Mouse (Mus musculus): ENCODE results near the gene Cdc42ep1.

Cdc42ep1 gene

DNA sequence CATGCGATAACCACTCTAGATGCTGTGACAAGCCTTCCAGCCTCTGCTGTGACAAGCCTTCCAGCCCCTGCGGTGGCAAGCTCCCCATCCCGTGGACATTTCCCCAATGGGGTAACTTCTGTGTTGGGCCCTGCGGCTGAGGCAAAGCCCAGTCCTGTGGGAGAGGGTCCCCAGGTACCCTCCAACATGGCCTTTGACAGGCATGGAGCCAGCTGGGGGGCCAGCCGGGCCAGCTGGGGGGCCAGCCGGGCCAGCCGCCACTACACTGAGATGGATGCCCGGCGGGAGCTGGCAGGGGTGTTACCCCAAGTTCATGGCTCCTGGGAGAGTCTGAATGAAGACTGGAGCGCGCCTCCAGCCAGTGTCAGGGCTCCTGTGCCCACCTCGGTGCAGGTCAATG, 7.1 kb downstream of the Cdc42ep1 start:
- no peak for DNase-seq (ENCODE audit: extremely low spot score)

DNA sequence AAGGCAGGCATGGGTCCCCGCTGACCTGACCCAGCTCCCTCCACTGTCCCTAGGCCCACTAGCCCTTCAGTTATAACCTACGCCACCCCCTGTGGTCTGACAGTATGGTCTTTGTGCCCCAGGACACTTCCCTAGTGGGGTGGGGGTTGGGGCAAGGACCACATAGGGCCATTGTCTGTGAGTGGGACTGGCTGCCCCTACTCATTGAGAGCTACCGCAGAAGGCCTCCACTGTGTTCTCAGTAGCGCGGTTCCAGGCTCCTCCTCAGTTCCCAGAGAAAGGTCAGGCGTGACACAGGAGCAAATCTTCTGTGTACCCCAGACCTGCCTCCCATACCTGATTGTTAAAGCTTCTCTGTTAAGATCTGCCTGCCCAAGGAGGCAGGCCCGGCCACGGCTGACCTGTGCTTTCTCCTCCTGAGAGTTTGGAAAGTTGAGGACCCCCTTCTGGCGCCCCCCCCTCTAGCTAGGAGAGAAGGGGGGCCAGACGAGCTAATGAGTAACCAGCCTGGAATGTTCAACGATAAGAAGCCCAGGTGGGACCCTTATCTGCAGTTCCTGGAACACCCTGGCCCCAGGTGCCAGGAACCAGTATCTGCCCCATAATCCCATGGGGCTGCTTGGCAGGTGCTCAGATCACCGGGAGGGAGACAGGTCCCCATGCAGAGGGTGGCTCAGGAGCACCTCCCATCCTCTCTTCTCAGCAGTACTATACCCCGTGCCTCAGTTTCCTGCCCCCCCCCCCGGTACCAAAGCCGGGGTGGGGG, 7.8 kb downstream of the Cdc42ep1 start:
- no peak for DNase-seq (ENCODE audit: extremely low spot score)

- DNase-seq (ENCODE audit: extremely low spot score) = no peak
Observed at GRCm38 (mm10) chr15:78850944-78851343, 8.5 kb downstream of the Cdc42ep1 start.

- DNase-seq (ENCODE audit: extremely low spot score) = peak; percentile 89
Observed at GRCm38 (mm10) chr15:78851505-78852153, 9.2 kb downstream of the Cdc42ep1 start.

- no peak for DNase-seq (ENCODE audit: extremely low spot score)
Observed at GRCm38 (mm10) chr15:78855303-78855965, 13.0 kb downstream of the Cdc42ep1 start, which contains the start of gene Lgals2. Gene Lgals2 (minus strand): TSS chr15:78855529.

DNA sequence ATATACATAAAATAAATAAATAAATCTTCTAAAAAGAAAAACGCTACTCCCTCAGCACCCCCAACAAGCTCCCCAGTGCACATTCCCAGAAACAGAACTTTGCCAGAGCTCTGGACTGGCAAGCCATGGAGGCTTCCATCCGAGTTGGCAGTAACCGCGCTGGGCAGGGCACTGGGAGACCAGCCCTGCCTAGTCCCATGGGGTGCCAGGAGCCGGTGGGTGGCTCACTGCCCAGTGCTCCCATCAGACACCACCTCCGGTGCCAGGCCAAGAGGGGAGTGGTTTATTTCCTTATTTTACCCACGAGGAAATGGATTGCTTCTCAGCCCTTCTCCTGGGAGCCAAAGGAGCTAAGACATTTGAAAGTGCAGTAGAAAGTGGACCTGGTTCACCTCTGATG, 14.6 kb downstream of the Cdc42ep1 start:
- DNase-seq (ENCODE audit: extremely low spot score) = no peak

- no peak for DNase-seq (ENCODE audit: extremely low spot score)
Observed at GRCm38 (mm10) chr15:78859311-78859710, 16.9 kb downstream of the Cdc42ep1 start.

DNA sequence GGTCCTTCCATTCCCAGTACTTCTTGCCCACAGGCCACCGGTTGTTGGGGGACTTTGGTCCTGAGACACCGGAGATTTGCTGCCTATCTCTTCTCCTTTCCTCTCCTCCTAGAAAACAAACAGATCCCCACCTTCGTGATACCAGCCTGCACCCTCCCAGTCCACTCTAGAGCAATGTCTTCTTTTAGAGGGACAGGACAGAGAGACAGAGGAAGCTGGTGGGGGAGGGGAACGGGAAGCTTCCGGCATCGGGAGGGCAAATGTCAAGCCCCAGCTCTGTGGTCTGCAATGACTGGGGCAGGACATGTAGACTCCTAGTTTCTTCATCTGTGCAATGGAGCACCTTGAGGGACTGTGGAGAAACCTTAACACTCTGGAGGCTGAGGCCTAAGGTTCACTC, 17.3 kb downstream of the Cdc42ep1 start:
- DNase-seq (ENCODE audit: extremely low spot score) = no peak

DNA sequence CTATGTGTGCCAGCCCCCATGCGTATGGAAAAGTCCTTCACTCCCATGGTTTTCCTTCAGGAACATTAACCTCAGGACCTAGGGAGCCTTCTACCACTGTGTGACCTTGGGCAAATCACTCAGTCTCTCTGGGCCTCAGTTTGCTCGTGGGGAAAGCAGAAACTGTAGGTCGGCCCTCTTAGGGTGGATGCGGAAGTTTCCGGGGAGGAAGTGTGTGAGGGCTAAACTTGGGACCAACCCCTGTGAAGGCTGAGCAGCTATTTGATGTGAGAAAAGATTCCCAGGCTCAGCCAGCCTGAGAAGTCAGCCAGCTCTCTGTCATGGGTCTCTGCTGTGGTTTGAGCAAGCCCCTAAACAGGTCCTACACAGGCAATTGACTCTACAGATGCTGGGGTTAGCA, 19.9 kb downstream of the Cdc42ep1 start:
- no peak for DNase-seq (ENCODE audit: extremely low spot score)

DNA sequence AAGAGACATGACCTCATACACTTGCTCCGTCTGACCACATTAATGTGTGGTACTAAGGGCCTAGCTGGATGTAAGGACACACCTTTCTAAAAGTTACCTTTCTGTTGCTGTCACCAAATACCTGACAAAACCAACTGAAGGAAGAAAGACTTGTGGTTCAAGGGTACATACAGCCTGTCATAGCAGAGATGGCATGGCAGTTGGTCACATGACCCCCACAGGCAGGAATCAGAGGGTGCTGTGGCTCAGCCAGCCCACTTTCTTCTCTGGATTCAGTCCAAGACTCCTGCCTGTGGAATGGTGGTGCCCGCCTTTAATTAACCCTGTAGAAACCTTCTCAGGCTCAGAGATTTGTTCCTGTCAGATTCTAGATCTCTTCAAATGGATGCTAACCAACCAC, 20.7 kb downstream of the Cdc42ep1 start:
- no peak for DNase-seq (ENCODE audit: extremely low spot score)

DNA sequence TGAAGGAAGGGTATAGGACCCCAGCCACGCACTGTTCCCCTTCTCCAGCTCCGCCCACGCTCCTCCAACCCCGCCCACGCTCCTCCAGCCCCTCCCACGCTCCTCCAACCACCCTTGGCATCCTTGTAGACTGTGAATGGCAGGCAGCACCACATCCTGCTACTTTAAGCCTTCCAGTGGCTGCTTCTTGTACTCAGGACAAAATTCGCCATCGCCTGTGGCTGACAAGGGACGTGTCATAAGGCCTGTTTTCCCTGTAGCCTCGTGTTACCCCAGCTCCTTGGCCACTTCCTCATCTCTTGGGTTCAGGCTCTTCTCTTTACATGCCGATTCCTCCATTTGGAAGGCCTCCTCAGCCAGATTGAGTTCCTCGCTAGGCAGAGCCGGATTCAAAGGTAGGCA, 21.4 kb downstream of the Cdc42ep1 start:
- no peak for DNase-seq (ENCODE audit: extremely low spot score)

DNA sequence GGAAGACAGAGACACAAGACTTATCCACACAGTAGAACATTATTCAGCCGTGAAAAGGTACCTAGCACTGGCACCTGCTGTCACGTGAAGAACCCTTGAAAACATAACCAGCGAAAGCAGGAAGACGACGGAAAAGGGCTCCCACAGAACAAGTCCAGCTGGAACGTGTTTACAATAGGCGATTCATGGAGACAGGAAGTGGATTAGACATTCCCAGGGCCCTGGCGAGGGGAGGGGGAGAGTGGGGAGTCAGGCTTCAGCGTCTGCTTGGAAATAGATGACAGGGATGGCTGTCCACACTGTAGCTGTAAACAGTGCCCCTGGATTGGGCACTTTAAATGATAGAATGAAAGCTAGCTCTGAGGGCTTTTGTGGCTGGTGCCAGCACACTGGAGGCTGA, 26.0 kb downstream of the Cdc42ep1 start:
- peak; percentile 64 for DNase-seq (ENCODE audit: extremely low spot score)

DNA sequence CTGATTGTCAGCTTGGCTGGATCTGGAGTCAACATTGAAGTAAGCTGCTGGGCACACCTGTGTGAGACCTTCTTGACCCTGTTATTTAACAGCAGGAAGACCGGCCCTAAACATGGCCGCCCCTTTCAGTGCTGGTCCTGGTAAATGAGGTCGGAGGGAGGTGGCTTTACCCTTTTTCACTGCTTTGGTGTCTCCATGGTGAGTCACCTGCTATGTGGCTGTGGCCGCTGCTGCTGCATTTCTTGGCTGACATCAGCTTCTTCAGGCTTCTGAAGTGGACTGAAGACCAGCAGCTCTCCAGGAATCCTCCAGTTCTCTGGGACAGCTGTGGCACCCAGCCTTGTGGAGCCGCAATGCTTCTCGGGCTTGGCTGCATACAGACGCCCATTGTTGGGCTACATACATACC, 26.4 kb downstream of the Cdc42ep1 start:
- no peak for DNase-seq (ENCODE audit: extremely low spot score)

DNA sequence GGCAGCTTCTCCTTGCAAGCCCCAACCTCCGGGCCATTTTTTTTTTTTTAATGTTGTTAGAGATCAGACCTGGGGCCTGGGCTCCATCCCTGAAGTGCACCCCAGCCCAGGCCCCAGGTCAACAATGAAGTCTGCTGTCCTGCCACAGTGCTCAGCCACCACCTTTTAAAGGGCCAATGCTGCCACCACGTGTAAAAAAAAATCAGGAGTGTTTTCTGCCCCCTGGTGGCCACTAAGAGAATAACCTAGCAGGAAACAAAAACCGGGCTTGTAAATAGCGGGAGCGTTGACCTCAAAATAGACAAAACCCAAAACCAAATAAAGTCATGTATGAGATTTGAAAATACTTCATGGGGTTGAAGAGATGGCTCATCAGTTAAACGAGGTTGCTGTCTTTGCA, 27.4 kb downstream of the Cdc42ep1 start:
- DNase-seq (ENCODE audit: extremely low spot score) = peak; percentile 56

DNA sequence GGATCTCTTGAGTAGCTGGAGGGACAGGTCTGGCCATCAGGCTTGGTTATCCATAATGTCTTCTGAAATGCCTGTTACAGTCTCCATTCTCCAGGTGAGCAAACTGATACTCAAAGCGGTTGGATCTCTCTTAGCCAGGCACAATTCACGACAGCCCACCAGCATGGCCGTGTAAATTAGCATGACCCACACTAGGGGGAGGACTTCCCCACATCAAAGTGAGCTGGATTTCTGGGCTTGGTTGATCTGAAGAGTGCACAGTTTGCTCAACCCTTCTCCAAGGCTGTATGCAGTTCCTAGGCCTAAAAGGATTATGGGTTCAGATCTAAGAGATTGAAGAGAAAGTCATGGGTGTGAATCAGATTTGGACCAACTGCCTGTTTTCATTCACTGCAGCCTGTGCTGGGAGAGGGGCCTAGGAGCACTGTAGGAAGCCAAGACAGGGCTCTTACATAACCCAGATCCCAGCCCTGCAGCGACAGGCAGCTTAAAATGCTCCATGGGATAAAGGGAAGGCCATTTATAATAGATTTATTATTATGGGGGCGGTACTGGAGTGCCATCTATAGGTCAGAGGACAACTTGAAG, 29.7 kb downstream of the Cdc42ep1 start:
- DNase-seq (ENCODE audit: extremely low spot score) = no peak

- no peak for DNase-seq (ENCODE audit: extremely low spot score)
Observed at GRCm38 (mm10) chr15:78873803-78874435, 31.5 kb downstream of the Cdc42ep1 start.

DNA sequence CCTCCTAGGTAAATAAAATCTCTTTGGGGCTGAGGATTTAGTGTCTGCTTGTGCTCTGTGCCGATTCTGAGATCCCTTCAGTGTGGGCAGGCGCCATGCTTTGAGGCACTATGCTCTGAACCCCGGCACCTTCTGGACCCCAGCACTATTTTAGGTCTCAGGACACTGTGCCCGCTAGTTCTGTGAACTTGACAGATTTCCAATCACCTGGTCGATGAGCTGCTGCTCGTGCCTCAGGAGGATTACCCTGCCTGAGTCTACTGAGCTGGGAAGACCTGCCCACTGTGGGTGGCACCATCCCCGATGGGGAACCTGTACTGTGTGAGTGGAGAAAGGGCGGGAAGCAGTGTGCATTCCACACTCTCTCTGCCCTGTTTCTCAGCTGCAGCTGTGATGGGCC, 32.6 kb downstream of the Cdc42ep1 start:
- DNase-seq (ENCODE audit: extremely low spot score) = no peak

GRCm38 (mm10) chr15:78875537-78875936, 33.1 kb downstream of the Cdc42ep1 start:
- DNase-seq (ENCODE audit: extremely low spot score) = no peak

GRCm38 (mm10) chr15:78876258-78876696, 33.9 kb downstream of the Cdc42ep1 start:
- DNase-seq (ENCODE audit: extremely low spot score) = peak; percentile 87

- peak; percentile 96 for DNase-seq (ENCODE audit: extremely low spot score)
Observed at GRCm38 (mm10) chr15:78876991-78877809, 34.8 kb downstream of the Cdc42ep1 start, which contains the start of gene Gga1. Gene Gga1 (plus strand): TSS chr15:78877190.

GRCm38 (mm10) chr15:78877810-78878390, 35.5 kb downstream of the Cdc42ep1 start:
- DNase-seq (ENCODE audit: extremely low spot score) = no peak

All from embryo, embryonic 9.5 days (tissue).